Mouse (Mus musculus): ENCODE data around the gene Vps11. TPM values are rescaled to one million over a fixed set of nuclear protein-coding genes. Genes with fewer than 3 reads are reported as not detected.

The Vps11 gene
- total and polyA plus RNA-seq, 2 experiments from 2014 or later = 17.7 to 27.8 TPM

GRCm38 (mm10) chr9:44335331-44336092, 26.0 kb downstream of the Vps11 start:
- Histone ChIP-seq H3K4me1 (ENCODE audit: control insufficient read depth, insufficient read depth) (peaks cover 14% of the 10 kb centered on the region), H3K36me3 (replicated peaks; ENCODE audit: control insufficient read depth, insufficient read depth, low read length) (peaks cover 57% of the 10 kb centered on the region), H3K9ac (replicated peaks; ENCODE audit: low read depth, low read length) (peak overlapping the region; percentile 94), H3K4me2 (ENCODE audit: low read depth, low read length) (peak overlapping the region; percentile 98), H3K4me3 (ENCODE audit: low read depth, low read length) (peak overlapping the region; percentile 92), H3K27me3 (ENCODE audit: control insufficient read depth, insufficient read depth, low read length) (no peaks in the 10 kb centered on the region), H3K9me3 (replicated peaks; ENCODE audit: control insufficient read depth, low read length) (no peaks in the 10 kb centered on the region), H3K27ac (ENCODE audit: low read depth) (peak overlapping the region; percentile 92)
- DNase-seq (ENCODE audit: low spot score) (no peak), ATAC-seq (ENCODE audit: insufficient read depth, low read depth) (no peak)
- under 1% methylated on average over 50 of the region's 50 CpGs for WGBS
- TF ChIP-seq EP300 (IDR thresholded peaks at IDR 0.05; ENCODE audit: low read depth) (no peak), CTCF (IDR thresholded peaks at IDR 0.05; ENCODE audit: low read depth) (no peak)

DNA sequence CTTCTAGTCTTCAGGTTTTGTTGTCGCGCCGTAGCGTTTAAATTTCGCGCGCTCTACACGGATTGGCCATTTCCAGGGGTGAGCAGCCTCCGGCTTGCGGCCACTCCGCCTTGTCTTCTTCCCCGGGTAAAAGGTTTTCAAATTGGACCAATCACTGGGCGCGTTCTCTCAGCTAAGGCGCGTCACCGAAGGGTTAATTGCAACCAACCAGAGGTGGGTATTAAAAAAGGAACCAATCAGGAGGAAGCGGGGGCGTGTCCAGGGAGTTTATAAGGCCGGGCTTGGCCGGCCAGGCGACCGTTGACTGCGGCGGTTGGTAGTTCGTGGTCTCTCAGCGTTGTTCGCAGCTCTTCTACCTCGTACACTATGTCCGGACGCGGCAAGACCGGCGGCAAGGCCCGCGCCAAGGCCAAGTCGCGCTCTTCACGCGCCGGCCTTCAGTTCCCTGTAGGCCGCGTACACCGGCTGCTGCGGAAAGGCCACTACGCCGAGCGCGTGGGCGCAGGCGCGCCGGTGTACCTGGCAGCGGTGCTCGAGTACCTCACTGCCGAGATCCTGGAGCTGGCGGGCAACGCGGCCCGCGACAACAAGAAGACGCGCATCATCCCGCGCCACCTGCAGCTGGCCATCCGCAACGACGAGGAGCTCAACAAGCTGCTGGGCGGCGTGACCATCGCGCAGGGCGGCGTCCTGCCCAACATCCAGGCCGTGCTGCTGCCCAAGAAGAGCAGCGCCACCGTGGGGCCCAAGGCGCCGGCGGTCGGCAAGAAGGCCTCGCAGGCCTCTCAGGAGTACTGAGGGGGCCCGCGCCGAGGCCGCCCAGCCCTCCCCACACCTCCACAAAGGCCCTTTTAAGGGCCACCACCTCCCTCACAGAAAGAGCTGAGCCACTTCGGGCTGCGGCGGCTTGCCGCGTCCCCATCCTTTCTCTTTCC, 26.8 kb downstream of the Vps11 start, which contains the start of gene H2afx:
TSS of gene H2afx (plus strand) at position 299 of the 935 bp plus-strand sequence.
- Histone ChIP-seq H3K9ac (replicated peaks; ENCODE audit: low read depth, low read length) (peak within 1 kb of the TSS; percentile 94), H3K27ac (ENCODE audit: low read depth) (peak within 1 kb of the TSS; percentile 92), H3K4me3 (ENCODE audit: low read depth, low read length) (peak within 1 kb of the TSS; percentile 92), H3K4me2 (ENCODE audit: low read depth, low read length) (peak within 1 kb of the TSS; percentile 98), H3K4me1 (ENCODE audit: control insufficient read depth, insufficient read depth) (peaks cover 14% of the 10 kb centered on the region), H3K9me3 (replicated peaks; ENCODE audit: control insufficient read depth, low read length) (no peaks in the 10 kb centered on the region), H3K36me3 (replicated peaks; ENCODE audit: control insufficient read depth, insufficient read depth, low read length) (peaks cover 60% of the 10 kb centered on the region), H3K27me3 (ENCODE audit: control insufficient read depth, insufficient read depth, low read length) (no peaks in the 10 kb centered on the region)
- WGBS = under 1% methylated on average over 74 of the region's 91 CpGs
- DNase-seq (ENCODE audit: low spot score) (peak; percentile 100), ATAC-seq (ENCODE audit: insufficient read depth, low read depth) (peak; percentile 95)
- peak; percentile 90; the same call in 1 of the 2 replicates for TF ChIP-seq EP300 (IDR thresholded peaks at IDR 0.05; ENCODE audit: low read depth)
- peak; percentile 52 for TF ChIP-seq CTCF (IDR thresholded peaks at IDR 0.05; ENCODE audit: low read depth)

DNA sequence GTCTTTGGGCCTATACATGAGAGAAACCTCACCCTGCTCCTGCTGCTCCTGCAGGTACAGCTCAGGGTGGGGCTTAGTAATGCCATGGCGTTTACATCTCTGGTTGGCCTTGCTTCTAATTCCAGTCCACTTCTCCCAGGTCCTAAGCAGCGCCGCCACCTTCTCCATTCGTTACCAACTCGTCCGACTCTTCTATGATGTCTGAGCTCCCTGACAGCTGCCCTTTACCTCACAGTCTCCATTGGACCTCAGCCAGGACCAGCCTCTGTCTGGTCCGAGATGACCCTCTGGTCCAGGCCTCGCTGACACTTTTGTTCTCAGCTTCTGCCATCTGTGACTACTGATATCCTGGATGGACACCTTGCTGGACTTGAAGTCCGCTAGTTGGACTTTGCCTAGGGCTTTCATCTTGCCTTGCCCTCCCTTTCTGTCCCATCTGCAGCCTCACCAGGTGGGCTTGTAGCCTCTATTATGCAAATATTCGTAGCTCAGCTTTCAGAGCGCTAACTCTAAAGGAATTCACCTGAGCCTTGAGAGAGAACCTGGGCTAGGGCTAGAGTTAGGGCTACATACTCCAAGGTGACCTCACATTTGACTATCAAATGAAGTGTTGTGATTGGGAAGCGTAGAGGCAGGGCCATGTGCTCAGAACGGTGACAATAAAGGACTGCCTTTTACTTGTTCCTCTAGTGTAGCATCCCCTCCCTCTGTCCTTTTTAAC, 28.4 kb downstream of the Vps11 start:
- WGBS = 90% methylated on average over 13 of the region's 13 CpGs
- Histone ChIP-seq H3K9me3 (replicated peaks; ENCODE audit: control insufficient read depth, low read length) (no peaks in the 10 kb centered on the region), H3K4me3 (ENCODE audit: low read depth, low read length) (no peak overlapping the region), H3K27ac (ENCODE audit: low read depth) (no peak overlapping the region), H3K9ac (replicated peaks; ENCODE audit: low read depth, low read length) (no peak overlapping the region), H3K36me3 (replicated peaks; ENCODE audit: control insufficient read depth, insufficient read depth, low read length) (peaks cover 59% of the 10 kb centered on the region), H3K4me2 (ENCODE audit: low read depth, low read length) (no peak overlapping the region), H3K27me3 (ENCODE audit: control insufficient read depth, insufficient read depth, low read length) (no peaks in the 10 kb centered on the region), H3K4me1 (ENCODE audit: control insufficient read depth, insufficient read depth) (peaks cover 15% of the 10 kb centered on the region)
- TF ChIP-seq EP300 (IDR thresholded peaks at IDR 0.05; ENCODE audit: low read depth) (no peak), CTCF (IDR thresholded peaks at IDR 0.05; ENCODE audit: low read depth) (no peak)
- ATAC-seq (ENCODE audit: insufficient read depth, low read depth) (no peak), DNase-seq (ENCODE audit: low spot score) (no peak)

- no peak overlapping the region for H3K9ac ChIP-seq (replicated peaks; ENCODE audit: low read depth, low read length)
- no peak overlapping the region for H3K4me3 ChIP-seq (ENCODE audit: low read depth, low read length)
- H3K9me3 ChIP-seq (replicated peaks; ENCODE audit: control insufficient read depth, low read length) = no peaks in the 10 kb centered on the region
- no peak overlapping the region for H3K4me2 ChIP-seq (ENCODE audit: low read depth, low read length)
- peaks cover 15% of the 10 kb centered on the region for H3K4me1 ChIP-seq (ENCODE audit: control insufficient read depth, insufficient read depth)
- no peaks in the 10 kb centered on the region for H3K27me3 ChIP-seq (ENCODE audit: control insufficient read depth, insufficient read depth, low read length)
- H3K27ac ChIP-seq (ENCODE audit: low read depth) = no peak overlapping the region
- no peak for DNase-seq (ENCODE audit: low spot score)
- TF ChIP-seq CTCF (IDR thresholded peaks at IDR 0.05; ENCODE audit: low read depth) (no peak), EP300 (IDR thresholded peaks at IDR 0.05; ENCODE audit: low read depth) (no peak)
- H3K36me3 ChIP-seq (replicated peaks; ENCODE audit: control insufficient read depth, insufficient read depth, low read length) = peaks cover 52% of the 10 kb centered on the region
- 94% methylated on average over 6 of the region's 6 CpGs for WGBS
- no peak for ATAC-seq (ENCODE audit: insufficient read depth, low read depth)
Measured at GRCm38 (mm10) chr9:44330736-44331135, 30.7 kb downstream of the Vps11 start.

- 82% methylated on average over 5 of the region's 5 CpGs for WGBS
- H3K36me3 ChIP-seq (replicated peaks; ENCODE audit: control insufficient read depth, insufficient read depth, low read length) = peaks cover 42% of the 10 kb centered on the region
- 0 out of 2 replicates have a peak overlapping the region, but pooled peaks have one; percentile 32 for H3K27ac ChIP-seq (ENCODE audit: low read depth)
Measured at GRCm38 (mm10) chr9:44327926-44328325, 33.5 kb downstream of the Vps11 start.

More at GRCm38 (mm10) chr9:44327926-44328325, 33.5 kb downstream of the Vps11 start:
- no peaks in the 10 kb centered on the region for H3K9me3 ChIP-seq (replicated peaks; ENCODE audit: control insufficient read depth, low read length)
- peak overlapping the region; percentile 83; the same call in 1 of the 2 replicates for H3K9ac ChIP-seq (replicated peaks; ENCODE audit: low read depth, low read length)
- TF ChIP-seq CTCF (IDR thresholded peaks at IDR 0.05; ENCODE audit: low read depth) (no peak), EP300 (IDR thresholded peaks at IDR 0.05; ENCODE audit: low read depth) (no peak)
- DNase-seq (ENCODE audit: low spot score) = no peak
- ATAC-seq (ENCODE audit: insufficient read depth, low read depth) = no peak
- no peaks in the 10 kb centered on the region for H3K27me3 ChIP-seq (ENCODE audit: control insufficient read depth, insufficient read depth, low read length)
- H3K4me3 ChIP-seq (ENCODE audit: low read depth, low read length) = peak overlapping the region; percentile 78
- H3K4me1 ChIP-seq (ENCODE audit: control insufficient read depth, insufficient read depth) = peaks cover 15% of the 10 kb centered on the region
- H3K4me2 ChIP-seq (ENCODE audit: low read depth, low read length) = peak overlapping the region; percentile 85

All from heart, postnatal 0 days (tissue).